Mouse (Mus musculus) 3T3-L1 (cell line): ENCODE measurements around the gene Ndufa10.
"Not testable (repeated sequence)": the region's sequence is repeated elsewhere in the genome, so short reads cannot be mapped to it uniquely, and the experiment has no call there.

ENCODE experiments used
- DNase-seq: peaks from one replicate; pipeline ENCODE4 v3.0.0-alpha.2; 2015; ENCODE audit warnings: low read depth, low spot score

Ndufa10 gene

GRCm38 (mm10) chr1:92473165-92474041, at the start of gene Ndufa10:
Gene Ndufa10, minus strand, starts transcription at chr1:92473860.
- DNase-seq, result peak; percentile 92

GRCm38 (mm10) chr1:92521376-92521775, 47.7 kb upstream of the Ndufa10 start:
- peak; percentile 80 for DNase-seq

GRCm38 (mm10) chr1:92519046-92519445, 45.4 kb upstream of the Ndufa10 start:
- no peak for DNase-seq

- no peak for DNase-seq
Measured at GRCm38 (mm10) chr1:92518561-92518960, 44.9 kb upstream of the Ndufa10 start, which contains the start of gene Olfr1414. Gene Olfr1414, minus strand, starts transcription at chr1:92518661.

GRCm38 (mm10) chr1:92515390-92515789, 41.7 kb upstream of the Ndufa10 start:
- DNase-seq, result no peak

DNA sequence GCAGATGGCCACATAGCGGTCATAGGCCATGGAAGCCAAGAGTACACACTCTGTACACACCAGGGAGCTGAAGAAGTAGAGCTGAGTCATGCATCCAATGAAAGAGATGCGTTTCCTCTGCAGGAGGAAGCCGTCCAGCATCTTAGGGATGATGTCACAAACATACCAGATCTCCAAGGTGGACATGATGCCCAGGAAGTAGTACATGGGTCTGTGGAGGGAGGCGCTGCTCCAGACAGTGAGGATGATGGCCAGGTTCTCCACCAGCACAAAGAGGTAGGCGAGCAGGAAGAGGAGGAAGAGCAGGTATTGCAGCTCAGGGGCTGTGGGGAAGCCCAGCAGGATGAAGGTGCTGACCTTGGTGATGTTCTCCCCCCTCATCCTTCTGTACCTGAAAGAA, 38.0 kb upstream of the Ndufa10 start:
- not testable (repeated sequence) for DNase-seq

GRCm38 (mm10) chr1:92496001-92496400, 22.3 kb upstream of the Ndufa10 start, which contains the start of gene Olfr1415:
Gene Olfr1415, minus strand, starts transcription at chr1:92496101.
- DNase-seq, result no peak

DNA sequence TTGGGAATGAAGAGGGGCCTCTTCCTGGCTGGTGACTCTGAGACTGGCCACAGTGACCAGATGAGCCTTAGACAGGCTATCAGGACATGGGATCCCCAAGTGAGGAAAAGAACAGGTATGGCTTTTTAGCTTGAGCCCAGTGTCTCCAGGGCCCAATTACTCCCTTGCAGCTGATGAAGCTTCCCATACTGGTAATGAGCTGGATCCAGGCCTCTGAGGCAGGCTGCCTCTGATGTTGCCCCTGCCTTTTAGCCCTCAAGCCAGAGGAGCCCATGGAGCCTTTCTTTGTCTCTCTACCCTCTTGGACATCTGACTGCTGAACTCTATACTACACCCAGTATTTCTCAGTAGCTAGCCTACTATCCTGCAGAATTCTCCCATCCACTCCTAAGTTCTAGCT, 11.4 kb upstream of the Ndufa10 start, which contains the start of gene Olfr1416:
Gene Olfr1416, minus strand, starts transcription at position 101 of the 400 bp plus-strand sequence.
- DNase-seq, result no peak

DNA sequence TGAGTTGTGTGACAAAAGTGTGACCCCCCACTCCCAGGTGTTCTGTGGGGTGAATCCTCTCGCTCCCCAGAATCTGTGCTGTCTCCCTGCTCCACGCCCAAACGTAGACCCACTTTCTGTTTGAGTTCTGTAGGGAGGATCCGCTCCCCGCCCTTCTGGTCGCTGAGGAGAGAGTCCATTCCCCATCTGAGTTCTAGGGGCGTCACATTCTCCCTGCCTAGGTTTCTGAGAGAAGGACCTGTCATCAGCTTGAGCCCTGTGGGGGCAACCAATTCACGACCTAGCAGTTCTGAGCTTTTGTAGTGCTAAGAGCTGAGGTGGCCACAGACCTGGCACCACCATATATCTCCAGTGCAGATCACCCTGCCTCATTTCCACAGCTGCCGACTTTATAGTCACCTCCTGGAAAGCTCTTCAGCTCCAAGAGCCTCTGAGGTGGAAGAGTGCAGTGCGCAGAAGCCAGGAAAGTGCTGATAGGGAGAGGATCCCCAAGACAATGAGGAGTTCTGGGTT, 462 bp upstream of the Ndufa10 start:
- DNase-seq, result no peak

DNA sequence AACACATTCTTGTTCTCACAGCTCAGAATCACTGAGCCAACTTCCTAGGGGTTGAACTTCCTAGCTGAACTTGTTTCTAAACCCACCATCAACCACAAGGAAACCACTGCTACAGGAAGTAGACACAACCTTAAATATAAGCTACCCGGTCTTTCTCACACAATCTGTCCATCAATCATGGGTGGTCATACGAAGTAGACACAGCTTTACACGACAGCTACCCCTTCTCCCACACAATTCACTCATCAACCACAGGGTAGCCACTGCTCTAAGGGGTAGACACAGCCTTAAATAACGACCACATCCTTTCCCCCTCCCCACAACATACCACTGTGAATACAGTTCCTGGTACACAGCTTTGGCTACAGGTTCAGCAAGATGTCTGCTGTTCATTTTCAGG, 4.8 kb downstream of the Ndufa10 start:
- no peak for DNase-seq

DNA sequence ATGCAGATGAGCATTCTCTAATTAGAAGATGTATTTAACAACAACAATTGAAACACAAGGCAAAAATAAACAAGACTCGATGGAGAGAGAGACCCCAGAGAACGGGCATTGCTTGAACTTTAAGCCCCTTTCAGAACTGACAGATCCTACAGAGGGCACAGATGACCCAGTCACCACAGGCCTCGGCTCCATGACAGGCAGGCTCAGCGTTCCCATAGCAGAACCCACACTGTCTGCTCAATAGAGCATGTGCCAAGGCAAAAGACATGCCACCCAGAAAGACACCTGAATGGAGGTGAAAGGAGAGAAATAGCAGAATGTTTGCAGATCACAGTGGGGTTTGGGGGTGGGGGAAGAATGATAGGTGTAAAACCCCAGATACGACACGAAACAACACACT, 15.2 kb downstream of the Ndufa10 start:
- no peak for DNase-seq

DNA sequence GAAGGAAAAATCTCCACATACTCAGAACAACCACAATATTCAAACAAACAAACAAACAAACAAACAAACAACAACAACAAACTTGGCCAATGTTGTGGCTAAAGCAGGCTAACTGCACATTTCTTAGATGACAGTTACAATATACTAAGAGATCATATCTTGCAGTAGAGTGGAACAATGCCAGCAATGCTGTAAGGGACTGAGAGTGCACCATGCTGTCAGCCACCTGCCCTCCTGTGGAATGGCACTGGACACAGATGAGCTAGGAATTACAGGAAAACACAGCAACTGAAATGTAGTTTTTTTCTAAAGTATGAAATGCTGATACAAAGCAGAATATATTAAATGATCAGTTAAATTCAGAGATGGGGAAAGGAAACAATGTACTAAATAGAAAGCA, 15.9 kb downstream of the Ndufa10 start:
- no peak for DNase-seq

DNA sequence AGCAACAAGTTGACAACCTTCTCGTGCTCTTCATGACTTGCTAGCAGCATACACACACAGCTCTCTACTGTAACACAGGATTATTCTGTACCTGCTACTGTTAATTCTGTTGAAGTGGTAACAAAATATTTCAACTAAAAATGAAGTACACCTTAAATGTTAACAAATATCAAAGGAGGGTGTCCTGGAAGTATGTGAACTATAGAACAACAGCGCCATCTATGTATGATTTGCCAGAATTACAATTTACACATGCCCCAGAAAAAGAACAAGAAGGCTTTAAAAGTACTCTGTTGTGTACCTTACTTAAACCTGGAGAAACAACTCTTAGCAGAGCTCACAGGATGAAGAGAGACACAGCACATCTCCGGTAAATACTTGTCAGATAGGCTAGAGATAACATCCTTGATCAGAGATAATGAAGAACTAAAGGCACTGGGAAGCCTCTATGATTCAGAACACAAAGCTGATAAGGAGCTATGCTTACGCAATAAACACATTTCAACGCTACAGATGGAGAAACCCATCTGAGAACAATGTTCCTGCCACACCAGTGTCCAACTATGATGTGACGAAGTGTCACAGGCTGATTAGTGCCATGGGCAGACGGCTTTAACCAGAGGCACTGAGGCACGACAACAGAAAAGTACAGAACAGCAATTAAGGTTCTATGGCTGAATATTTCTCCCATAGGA, 19.8 kb downstream of the Ndufa10 start:
- DNase-seq, result peak; percentile 73

DNA sequence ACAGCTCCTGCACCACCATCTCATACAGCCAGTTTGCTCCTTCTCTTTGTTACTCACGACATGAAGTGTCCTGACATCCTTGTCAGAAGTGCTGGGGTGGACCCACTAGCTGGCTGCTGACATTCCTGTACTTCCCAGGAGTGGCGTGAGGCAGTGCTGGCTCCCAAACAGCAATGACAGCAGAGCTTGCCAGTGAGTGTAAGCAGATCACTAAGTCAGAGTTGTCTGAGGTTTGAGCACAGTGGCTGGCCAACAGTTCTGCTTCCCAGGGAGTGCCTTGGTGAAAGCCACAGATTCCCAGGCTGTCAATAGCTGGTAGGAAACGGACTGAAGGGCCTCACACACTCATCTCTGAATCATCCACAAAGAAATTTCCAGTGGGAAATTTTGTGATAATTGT, 25.4 kb downstream of the Ndufa10 start:
- peak; percentile 55 for DNase-seq

DNA sequence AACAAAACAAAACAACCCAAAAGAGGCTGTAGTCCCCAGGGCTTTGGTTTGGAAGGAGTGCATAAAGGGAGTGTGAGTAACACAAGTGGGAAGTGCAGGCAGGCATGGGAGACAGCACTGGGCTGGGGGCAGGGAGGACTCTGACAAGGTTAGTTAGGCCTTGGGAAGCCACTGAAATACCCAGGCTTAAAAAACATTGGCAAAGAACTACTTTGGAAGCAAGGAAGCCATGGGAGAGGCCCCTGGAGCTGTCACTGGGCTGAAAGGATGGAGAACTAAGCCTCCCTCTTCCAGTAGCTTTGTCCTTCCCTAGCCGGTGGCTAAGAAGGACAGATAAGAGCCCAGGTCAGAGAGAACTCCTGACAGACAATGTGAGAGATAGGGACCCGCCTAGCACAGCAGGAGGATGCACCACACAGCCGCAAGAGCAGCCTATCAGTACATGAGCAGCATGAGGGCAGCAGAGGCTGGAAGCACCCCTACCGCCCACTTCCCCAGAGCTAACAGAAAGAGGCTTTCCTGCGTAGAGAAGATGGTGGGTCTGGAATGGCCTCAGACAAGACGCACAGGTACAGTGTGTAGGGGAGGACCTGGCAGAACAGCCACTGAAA, 32.1 kb downstream of the Ndufa10 start:
- DNase-seq, result peak; percentile 19

- peak; percentile 20 for DNase-seq
Measured at GRCm38 (mm10) chr1:92440066-92440750, 33.5 kb downstream of the Ndufa10 start.

- DNase-seq, result peak; percentile 43
Measured at GRCm38 (mm10) chr1:92437678-92438271, 35.9 kb downstream of the Ndufa10 start.

DNA sequence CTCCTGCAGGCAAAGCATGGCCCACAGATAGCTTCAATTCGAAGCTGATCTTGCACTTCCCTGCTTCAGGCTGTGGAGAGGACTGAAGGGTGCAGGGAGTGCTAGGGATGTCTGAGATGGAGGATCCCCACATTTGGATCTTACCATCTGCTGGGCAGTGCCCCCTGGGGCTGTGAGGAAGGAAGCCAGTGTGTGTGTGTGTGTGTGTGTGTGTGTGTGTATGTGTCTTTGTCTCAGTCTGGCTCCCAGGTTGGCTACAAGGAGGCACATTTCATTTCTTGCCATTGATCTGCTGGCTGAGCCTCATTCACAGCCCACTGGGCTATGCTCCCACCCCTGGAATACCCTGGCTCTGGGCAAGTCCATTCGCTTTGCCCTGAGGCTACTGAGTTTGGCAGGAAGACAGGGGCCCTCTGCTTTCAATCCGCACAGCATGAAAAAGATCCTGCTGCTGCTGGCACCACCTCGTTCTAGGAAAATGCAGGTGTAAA, 36.8 kb downstream of the Ndufa10 start:
- no peak for DNase-seq

DNA sequence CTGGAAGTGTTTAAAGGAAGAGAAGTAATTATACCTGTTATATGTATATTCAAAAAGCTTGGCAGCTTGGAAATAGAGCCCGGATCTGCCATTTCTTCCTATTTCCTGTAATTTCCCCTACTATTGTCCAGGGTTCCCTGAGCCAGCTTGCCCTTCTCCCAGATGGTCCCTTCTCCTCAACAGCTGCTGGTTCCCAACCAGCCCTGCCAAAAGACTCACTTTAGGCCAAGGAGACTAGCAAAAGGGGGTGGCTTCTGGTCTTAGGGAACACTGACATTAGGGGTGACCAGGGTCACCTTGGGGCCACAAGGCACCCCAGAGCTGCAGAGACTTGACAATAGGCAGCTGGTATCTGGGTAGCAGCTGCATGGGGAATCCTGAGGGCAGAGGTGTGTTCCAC, 38.7 kb downstream of the Ndufa10 start:
- DNase-seq, result no peak

DNA sequence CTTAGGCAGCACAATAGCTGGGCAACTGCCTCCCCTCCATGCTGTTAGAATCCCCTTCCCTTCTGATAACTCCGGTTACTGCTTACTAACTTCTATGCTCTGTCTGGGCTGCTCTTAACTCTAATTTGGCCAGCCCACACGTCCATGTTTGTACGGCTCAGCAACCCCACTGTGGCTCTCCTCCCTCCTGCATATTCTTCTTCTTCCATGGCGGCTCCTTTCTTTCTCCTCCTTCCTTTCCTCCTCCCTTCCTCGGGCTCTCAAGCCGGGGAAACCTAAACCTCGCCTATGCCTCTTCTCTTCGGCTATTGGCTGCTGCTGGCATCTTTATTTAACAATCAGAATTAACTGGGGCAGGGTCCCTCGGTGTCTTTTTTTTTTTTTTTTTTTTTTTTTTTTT, 40.9 kb downstream of the Ndufa10 start:
- no peak for DNase-seq

- no peak for DNase-seq
Measured at GRCm38 (mm10) chr1:92432098-92432497, 41.6 kb downstream of the Ndufa10 start.
